Mouse (Mus musculus): Measurements from ENCODE around the gene B2m.

Gene B2m

DNA sequence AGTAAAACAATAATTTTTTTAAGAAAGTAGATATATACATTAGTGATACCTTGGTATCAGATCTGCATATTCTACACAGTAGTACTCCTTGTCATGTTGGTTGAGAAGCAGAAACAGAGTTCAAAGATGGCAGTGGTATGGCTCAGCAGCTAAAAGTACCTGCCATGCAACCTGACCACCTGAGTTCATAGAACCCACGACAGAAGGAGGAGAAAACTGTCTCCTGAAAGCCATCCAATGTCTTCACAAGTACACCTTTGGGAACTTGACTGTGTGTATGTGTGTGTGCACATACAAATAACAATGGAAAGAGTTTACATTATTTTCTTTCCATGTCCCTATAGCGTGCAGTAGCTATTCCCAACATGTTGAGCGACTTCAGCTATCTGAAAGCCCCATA is 2.2 kb downstream of the B2m start:
- DNase-seq (ENCODE audit: low spot score): no peak

DNA sequence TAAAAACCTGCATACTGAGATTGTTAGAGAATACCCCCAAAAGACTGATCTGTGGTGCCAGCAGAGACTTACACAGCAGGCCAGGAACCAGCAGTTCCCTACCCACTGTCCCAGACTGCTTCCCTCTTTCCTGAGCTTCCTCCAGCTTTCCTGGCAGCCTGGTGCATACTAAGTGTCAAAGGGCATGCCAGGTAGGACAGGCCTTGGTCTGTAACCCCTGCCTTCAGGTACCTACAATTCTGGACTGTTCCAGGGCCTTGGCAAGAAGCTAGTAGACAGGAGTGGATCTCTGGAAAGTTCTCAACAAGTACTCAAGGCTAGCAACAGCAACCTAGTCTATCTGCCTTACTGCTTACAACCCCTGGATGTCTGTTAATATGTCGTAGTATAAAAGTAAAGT is 3.7 kb downstream of the B2m start:
- DNase-seq (ENCODE audit: low spot score): no peak

DNA sequence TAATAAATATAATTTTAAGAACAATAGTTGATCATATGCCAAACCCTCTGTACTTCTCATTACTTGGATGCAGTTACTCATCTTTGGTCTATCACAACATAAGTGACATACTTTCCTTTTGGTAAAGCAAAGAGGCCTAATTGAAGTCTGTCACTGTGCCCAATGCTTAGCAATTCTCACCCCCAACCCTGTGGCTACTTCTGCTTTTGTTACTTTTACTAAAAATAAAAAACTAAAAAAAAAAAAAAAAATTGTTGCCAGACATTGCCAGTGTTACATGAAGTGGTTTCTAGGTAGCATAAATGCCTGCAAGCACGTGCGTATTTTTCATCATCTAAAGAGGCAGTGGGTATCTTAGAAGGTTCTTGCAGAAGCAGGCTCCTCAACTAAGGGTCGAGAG is 5.4 kb downstream of the B2m start:
- DNase-seq (ENCODE audit: low spot score): no peak

DNA sequence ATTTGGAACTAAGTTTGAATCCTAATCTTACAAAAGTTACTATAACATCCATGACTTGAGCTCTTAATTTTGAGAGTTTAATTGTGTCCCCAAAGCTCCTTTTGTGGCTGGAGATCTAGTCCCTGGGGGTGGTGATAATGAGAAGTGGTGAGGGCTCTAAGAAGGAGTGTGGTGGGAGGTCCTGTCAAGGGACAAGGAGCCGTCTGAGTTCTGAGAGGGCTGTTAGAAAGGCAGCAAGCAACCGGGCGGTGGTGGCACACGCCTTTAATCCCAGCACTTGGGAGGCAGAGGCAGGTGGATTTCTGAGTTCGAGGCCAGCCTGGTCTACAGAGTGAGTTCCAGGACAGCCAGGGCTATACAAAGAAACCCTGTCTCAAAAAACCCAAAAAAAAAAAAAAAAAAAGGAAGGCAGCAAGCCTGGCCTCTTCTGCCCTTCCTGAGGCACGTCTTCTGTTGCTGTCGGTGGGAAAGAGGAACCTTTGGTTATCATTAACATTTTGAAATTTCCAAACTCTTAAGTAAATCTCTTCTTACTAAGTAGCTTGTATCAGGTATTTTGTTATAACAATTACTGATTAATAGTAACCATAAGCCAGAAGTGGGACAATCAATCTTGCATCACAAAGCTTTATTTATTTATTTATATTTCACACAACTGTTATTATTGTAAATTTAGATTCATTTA is 6.3 kb downstream of the B2m start:
- DNase-seq (ENCODE audit: low spot score): no peak

DNA sequence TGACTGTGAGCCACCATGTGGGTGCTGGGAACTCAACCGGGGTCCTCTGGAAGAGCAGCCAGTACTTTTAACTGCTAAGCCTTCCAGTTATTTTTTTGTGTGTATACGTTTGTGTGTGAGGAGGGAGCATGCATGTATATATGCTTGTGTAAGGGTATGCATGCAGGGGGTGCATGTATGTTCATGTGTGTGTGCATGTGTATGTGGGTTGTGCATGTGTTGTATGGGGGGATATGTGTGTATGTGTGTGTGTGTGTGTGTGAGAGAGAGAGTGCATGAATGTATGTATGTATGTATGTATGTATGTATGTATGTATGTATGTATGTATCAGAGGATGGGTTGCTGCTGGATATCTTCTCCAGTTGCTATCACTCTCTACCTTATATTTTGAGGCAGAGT is 7.0 kb downstream of the B2m start:
- DNase-seq (ENCODE audit: low spot score): no peak

DNA sequence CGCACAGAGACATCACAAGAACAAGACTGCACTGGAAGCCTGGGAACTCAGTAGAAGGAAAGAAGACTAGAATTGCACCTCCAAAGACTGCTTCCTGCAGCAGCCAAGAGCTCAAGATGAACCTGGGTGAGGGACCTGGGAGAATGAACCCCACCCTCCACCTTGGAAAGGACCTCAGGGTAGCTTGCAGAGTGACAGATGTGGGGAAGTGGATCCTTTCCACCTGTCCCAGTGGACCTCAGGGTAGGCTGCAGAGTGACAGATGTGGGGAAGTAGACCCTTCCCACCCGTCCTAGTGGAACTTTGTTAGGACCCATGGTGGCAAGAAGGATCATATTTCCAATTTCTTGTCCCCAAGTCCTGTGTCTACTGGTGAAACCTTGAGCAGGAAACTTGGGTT is 7.8 kb downstream of the B2m start:
- no peak for DNase-seq (ENCODE audit: low spot score)

DNA sequence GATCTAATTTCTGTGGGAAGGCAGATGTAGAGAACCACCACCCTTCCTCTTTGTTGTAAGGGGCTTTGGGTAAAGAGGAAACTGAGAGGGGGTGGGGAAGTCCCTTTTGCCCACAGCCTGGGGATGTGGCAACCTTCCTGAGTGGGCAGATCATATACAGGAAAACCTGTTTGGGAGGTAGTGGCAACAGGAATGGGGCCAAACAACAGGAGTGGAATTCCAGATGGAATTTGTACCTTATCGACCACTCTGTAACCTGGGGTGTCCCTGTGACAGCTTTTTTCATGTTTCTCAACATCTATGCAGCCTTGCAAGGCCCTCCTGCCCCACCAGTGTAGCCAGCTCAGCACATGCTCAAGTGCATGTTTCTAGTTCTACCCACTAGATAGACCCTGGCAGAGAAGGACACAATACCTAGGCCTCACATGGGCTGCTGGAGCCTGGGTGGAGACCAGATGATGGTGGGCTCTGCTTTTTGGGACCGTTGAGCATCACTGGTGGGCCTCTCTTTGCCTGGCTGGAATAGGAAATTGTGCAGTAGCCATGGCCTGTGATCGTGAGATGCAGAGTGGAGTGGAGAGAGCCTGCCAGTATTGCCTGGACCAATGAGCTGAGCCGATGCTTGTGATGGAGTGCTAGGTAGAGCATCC is 8.7 kb downstream of the B2m start:
- DNase-seq (ENCODE audit: low spot score): no peak

DNA sequence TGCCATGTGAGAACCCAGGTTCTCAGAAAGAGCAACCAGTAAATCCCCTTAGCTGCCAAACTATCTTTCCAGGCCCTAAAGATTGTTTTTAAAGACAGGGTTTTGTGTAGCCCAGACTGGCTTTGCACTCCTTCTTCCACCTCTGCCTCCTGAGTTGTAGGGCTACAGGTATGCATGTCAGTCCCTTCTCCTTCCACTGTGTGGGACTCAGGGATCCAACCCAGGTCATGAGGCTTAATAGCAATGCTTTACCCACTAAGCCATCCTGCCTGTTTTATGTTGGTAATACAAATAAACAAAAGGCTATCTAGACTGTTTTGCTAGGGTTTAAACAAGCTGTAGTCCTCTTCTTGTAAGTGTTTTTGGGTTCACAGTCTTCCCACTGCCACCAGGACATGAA is 10.1 kb downstream of the B2m start:
- DNase-seq (ENCODE audit: low spot score): no peak

DNA sequence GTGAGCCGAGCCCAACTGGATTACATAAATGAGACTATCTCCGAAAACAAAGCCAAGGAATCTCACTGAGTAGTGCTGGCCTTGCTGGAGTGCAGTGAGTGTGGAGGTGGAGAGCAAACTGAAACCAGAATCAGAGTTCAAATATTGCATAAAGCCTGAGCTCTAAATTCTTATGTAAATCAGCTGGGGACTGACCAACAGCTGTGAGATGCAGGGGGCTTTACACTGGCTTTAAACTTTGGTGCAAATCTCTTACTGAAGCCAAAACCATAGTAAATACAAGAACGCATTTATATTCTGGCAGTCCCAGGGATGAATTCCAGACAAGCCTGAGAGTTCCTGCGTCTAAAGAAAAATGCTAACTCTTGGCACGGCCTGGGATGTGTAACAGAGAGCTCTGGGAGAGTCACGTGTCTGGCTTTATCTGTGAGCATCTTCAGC is 10.9 kb downstream of the B2m start:
- no peak for DNase-seq (ENCODE audit: low spot score)

DNA sequence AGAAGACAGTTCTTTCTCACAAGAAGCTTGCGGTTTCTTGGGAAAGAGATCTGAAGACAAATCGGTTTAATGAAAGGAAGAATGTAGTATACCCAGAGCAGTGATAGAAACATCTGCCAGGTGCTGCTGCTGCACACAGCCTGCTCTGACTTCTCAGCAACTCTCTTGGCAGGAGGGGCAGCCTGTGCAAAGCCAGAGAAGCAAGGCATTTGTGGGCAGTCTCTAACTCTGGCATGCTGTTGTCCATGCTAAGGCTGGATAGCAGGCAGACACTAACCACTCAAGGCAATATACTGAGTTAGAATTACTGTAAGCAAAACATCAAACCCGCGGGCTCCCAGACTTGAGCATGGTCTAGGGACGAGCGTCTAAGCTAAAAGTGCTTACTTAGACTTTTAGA is 12.2 kb downstream of the B2m start:
- no peak for DNase-seq (ENCODE audit: low spot score)

DNA sequence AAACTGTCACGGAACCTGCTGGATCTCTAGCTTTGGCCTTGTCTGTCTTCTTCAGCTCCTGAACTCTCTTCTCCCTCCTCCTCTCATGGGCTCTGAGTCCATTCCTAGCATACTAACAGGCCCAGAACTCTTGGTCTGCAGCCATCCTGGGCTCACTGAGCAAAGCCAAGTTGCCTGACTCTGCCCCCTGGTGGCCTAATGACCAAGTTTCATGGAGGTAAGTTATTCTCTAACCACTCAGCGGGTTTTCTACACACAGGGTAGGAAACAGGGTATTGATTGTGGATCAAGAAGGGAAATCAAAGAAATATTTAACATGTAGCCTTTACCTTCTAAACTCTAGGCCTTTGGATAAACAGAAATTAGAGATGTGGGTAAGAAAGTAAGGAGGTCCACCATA is 13.2 kb downstream of the B2m start, which contains the start of gene Trim69:
Trim69 (plus strand) TSS at position 21 of the 400 bp plus-strand sequence.
- peak; percentile 27 for DNase-seq (ENCODE audit: low spot score)

DNA sequence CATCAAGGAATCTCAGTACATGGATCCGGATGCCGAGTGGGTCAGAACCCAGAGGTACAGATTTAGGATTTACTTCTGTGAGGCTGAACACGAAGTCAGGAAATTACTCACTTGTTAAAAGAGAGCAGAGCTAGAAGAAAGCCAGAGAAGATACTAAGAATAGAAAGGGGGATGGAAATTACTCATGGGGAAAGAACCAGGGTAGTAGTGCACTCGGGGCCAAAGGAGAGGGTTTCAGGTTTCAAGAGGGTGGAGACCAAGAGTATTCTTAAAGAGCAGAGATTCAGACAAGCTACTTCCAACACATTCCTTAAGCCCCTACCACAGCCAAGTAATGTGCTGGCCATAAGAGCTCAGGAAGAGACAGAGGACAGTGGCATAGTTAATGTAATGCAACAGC is 14.1 kb downstream of the B2m start:
- DNase-seq (ENCODE audit: low spot score): no peak

DNA sequence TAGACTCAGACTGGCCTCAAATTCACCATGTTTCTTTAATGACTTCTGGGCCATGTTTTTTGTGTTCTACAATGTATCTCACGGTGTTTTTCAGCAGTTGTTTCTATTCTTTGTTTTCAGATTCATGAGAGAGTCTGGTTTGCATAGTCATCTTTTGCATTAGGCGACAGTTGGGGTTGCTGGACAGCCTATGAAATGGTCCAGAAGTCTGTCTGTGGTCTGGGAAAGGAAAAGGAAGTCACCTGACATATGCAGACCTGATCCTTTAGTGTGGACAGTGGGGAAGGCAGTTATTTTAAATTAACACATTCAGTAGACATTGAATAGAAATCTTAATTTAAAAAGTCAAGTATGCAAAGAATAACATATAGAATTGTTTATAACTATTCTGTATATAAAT is 15.0 kb downstream of the B2m start:
- no peak for DNase-seq (ENCODE audit: low spot score)

DNA sequence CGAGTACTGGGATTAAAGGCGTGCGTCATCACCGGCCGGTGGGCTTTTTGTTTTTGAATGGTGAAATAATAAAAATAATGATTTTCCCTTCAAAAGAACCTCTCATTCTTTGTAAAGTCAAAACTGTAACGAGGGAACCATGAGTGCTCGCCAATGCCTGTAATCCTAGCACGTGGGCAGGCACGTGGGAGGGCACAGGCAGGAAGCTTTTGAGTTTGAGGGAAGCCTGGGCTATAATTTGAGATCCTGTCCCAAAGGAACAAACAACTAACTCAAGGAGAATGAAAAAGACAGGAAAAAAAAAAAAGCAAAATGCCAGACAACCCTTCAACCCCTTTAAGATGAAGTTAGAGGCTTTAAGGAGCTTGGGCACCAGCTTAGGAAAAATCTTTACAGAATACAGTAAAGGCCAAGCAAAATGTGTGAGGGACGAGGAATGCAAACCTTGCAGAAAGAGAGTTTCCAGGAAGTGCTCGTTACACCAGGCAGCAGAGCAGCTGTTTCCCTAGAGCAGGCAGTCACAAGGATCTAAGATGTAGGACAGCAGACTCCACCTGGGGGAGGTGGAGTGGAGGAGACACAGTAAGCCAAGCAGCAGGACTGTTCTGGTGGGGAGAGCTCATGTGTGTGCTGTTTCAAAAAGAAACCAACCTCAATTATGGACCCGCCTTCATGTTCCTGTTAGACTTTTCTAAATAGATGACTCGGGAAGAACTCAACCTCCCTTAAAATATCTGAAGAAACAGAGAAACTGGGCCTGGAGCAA is 16.1 kb downstream of the B2m start:
- DNase-seq (ENCODE audit: low spot score): no peak

DNA sequence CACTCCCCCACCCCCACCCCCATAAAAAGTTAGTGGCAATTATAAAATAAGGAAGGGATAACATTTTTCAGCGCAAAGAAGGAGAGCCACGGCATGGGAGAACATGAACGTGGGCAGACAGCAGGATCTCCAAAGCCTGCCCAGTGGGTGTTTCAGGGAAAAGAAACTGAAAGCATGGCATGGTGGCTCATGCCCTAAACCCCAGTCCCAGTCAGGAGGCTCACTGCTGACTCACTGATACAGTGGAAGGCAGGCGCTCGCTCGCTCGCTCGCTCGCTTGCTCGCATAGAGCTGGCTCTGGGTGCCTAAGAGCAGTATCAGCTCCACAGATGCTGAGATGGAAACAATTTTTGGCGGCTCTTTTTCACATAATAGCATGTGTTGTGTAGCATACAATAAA is 16.8 kb downstream of the B2m start:
- DNase-seq (ENCODE audit: low spot score): no peak

DNA sequence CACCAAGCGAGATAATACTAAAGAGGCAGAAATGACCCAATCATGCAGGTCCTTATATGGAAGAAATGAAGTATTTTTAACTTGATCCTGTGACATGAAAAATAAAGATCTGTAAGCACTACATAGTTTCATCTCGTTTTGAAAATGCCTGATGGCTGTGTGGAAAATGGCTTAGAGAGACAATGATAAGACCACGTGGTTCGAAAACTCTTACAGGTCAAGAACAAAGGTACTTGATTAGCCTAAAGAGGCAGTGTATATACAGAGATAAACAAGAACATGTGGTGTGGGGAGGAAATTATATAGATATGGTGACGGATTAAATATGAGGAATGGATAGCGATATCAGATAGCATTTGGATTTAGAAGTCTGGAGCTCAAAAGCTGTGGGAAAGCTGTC is 23.8 kb downstream of the B2m start:
- DNase-seq (ENCODE audit: low spot score): no peak

DNA sequence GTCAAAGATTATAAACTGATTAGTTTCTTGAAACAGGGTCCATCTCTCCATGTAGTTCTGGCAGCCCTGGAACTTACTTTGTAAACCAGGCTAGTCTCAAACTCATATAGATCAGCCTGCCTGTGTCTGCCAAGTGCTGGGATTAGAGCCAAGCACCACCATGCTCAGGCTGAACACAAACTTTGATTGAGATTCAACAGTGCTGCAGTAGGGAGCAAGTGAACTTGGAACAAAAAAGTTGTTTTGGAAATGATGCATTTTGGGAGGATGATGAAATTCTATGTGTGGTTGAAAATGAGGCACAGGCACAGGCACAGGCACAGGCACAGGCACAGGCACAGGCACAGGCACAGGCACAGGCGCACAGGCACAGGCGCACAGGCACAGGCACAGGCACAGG is 24.7 kb downstream of the B2m start:
- no peak for DNase-seq (ENCODE audit: low spot score)

DNA sequence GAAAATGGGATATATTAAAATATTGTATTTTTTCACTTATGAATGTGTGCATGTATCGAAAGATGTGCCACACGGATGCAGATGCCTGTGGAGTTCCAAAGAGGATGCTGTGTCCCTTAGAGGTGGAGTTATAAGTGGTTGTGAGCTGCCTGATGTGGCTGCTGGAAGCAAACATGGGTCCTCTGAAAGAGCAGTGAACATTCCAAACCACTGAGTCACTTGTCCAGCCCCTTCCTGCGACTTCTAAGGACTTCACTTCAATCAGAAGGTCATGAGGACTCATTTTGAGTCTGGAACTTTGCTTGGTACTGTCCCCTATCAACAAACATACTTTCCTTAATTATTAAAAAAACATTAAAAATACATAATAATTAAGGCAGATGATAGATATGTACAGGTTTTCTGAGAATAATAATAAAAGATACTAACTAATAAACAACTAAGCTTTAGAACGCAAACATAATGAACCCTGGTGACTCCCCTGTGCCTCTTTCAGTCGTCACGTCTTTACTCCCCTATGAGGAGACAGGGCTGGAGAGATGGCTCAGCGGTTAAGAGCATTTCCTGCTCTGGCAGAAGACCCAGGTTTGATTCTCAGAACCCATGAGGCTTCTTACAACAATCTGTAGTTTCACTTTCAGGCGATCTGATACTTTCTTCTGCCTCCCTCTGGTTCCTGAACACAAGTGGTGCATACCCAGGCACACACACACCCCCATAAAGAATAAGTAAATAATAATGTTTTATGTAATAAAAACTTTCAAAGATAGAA is 32.8 kb downstream of the B2m start:
- no peak for DNase-seq (ENCODE audit: low spot score)

DNA sequence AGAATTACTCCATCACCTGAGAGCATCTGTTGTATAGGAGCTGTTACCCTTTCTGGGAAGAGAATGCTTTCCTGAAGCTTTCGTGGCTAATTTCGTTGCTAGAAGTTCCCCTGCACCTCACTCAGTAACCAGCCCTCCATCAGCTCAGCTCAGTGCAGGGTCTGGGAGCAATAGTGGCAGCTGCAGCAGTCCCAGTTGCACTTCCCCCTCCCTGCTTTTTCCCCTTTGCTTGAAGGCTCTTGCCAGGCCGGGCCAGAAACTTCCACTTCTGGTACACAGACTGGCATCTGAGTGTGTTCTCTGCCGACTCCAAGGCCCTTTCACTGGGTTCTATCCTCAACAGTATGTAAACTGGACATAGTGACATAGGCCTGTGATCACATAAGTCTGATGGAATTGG is 37.6 kb downstream of the B2m start:
- no peak for DNase-seq (ENCODE audit: low spot score)

DNA sequence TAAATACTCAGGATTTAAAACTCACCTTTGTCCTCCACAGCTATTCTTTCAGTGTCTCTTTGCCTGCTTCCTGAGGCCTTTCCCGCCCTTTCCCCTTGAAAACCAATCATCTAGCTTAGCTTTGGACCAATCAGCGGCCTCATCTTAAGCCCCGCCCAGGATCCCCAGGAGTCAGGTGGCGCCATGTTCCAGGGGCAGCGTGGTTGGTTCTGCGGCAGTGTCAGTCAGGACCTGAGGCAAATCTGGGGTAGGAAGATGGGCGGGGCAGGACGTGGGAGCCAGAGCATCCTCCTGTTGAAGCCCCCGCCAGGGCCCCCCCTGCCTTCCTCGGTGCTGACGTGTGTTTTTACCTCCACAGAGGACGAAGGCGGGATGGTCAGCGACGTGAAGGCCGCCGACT is 38.6 kb downstream of the B2m start, which contains the start of the genes Patl2 and Terb2:
Patl2 (minus strand) TSS at position 84 of the 400 bp plus-strand sequence.
Terb2 (plus strand) TSS at position 167 of the 400 bp plus-strand sequence.
- DNase-seq (ENCODE audit: low spot score): no peak

DNA sequence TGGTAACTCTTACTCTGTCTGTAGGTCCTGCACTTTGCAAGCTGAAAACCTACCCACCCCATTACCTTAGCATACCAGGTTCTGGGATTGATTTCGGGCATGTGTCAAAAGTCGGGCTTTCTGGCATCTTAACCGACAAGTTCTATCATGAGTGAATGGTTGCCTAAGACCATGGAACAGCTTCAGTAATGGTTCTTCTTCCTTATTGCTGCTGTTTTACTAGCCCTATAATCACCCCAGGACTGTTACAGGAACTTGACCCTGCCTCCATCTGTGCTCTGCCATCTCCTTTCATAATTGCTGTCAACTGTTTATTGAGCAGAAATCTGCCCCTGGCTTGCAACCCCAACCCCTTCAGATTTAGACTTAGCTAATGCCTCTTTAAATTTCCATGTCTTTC is 39.3 kb downstream of the B2m start:
- no peak for DNase-seq (ENCODE audit: low spot score)

DNA sequence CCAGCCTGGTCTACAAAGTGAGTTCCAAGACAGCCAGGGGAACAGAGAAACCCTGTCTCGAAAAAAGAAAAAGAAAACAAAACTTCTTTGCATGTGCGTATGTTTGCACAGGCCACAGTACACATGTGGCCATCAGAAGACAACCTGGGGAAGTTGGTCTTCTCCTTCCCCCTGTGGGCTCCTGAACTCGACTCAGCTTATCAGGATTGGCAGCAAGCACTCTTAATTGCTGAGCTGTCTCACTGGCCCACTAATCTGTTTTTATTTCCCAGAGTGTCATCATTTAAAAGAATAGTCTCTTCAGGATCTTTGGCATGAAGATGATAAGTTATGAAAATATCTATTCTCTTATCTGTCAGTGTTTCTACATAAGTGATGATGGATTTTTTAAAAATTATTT is 44.4 kb downstream of the B2m start:
- no peak for DNase-seq (ENCODE audit: low spot score)

Data from ovary, adult 18-20 months (tissue).